Mouse (Mus musculus) G1E (cell line): ENCODE results near the gene Snx29.

Experiments
- CTCF ChIP-seq: IDR thresholded peaks from 2 replicates; pipeline ENCODE4 v1.5.1; 2012; ENCODE audit warnings: low read depth, low read length, inconsistent platforms, mixed read lengths
- GATA1 ChIP-seq: IDR thresholded peaks from 2 replicates; pipeline ENCODE4 v1.6.1; 2012; ENCODE audit warnings: borderline replicate concordance, low read length, inconsistent platforms, mixed read lengths

GRCm38 (mm10) chr16:11729815-11730214 is 407.1 kb downstream of the Snx29 start:
- TF ChIP-seq GATA1 (no peak), CTCF (no peak)
